Mouse (Mus musculus) kidney, embryonic 14.5 days (tissue): ENCODE data around the gene Tas1r3. TPM values are rescaled to one million over a fixed set of nuclear protein-coding genes. Genes with fewer than 3 reads are reported as not detected.
A peak's percentile ranks its signal among the peaks of the same experiment; 100 is the strongest.

ENCODE experiments used
- ATAC-seq: fragments of 200-750 bp; cut with Nextera tagmentation; 2 replicates; pipeline ENCODE4 v1.8.0; 2017; ENCODE audit warnings: moderate number of reproducible peaks, mild to moderate bottlenecking, moderate TSS enrichment, moderate library complexity; ENCODE audit not compliant: low FRiP score, low TSS enrichment
- H3K27ac ChIP-seq: fragments of 300-500 bp; sonication (generic); 2 replicates; pipeline ENCODE4 v1.5.1; 2014; ENCODE audit warnings: low read depth, mild to moderate bottlenecking, low read length, moderate library complexity, mixed read lengths
- H3K27me3 ChIP-seq: fragments of 300-500 bp; sonication (generic); 2 replicates; pipeline ENCODE4 v1.6.1; 2014; ENCODE audit warnings: mild to moderate bottlenecking, low read length; ENCODE audit not compliant: control insufficient read depth, insufficient read depth
- H3K36me3 ChIP-seq: fragments of 300-500 bp; sonication (generic); 2 replicates; pipeline ENCODE4 v1.6.1; 2014; ENCODE audit warnings: low read length, mixed read lengths; ENCODE audit not compliant: control insufficient read depth, insufficient read depth
- H3K4me1 ChIP-seq: fragments of 300-500 bp; sonication (generic); 2 replicates; pipeline ENCODE4 v1.6.1; 2014; ENCODE audit warnings: low read length, mixed read lengths; ENCODE audit not compliant: control insufficient read depth, insufficient read depth
- H3K4me2 ChIP-seq: fragments of 300-500 bp; sonication (generic); replicated peaks from 2 replicates; pipeline ENCODE4 v1.6.1; 2014; ENCODE audit warnings: low read depth, mild to moderate bottlenecking, low read length
- H3K4me3 ChIP-seq: fragments of 300-500 bp; sonication (generic); 2 replicates; pipeline ENCODE4 v1.5.1; 2014; ENCODE audit warnings: mild to moderate bottlenecking, low read length
- H3K9ac ChIP-seq: fragments of 300-500 bp; sonication (generic); 2 replicates; pipeline ENCODE4 v1.6.1; 2014; ENCODE audit warnings: low read depth, mild to moderate bottlenecking, low read length, moderate library complexity
- H3K9me3 ChIP-seq: fragments of 300-500 bp; sonication (generic); 2 replicates; pipeline ENCODE4 v1.6.1; 2016; ENCODE audit warnings: low read length; ENCODE audit not compliant: control insufficient read depth
- WGBS: fragments of 180-500 bp; shearing (Covaris S2); extraction: QIAGEN DNeasy Blood & Tissue Kit; methylation state at CpG from one replicate; pipeline ENCODE4 v1.1.7; 2014; 5-methylcytosine and 5-hydroxymethylcytosine counted together
- polyA plus RNA-seq: library from polyadenylated mRNA; unstranded; fragments of >200 nt; fragmentation: Nextera tagmentation; extraction: Ambion mirVana; gene quantifications from 2 replicates; pipeline ENCODE4 v1.2.1, GENCODE M21; 2014

Tas1r3 gene
- polyA plus RNA-seq, 1 experiment from 2014 or later: 0.38 TPM

GRCm38 (mm10) chr4:155899355-155899754 is 36.2 kb upstream of the Tas1r3 start:
- peaks cover 42% of the 10 kb centered on the region for H3K36me3 ChIP-seq
- 94% methylated on average over 7 of the region's 7 CpGs for WGBS
- H3K9ac ChIP-seq: no peak overlapping the region
- H3K4me2 ChIP-seq: no peak overlapping the region
- H3K4me3 ChIP-seq: no peak overlapping the region
- no peaks in the 10 kb centered on the region for H3K9me3 ChIP-seq
- no peak for ATAC-seq
- no peaks in the 10 kb centered on the region for H3K27me3 ChIP-seq
- peaks cover 8% of the 10 kb centered on the region for H3K4me1 ChIP-seq
- no peak overlapping the region for H3K27ac ChIP-seq

DNA sequence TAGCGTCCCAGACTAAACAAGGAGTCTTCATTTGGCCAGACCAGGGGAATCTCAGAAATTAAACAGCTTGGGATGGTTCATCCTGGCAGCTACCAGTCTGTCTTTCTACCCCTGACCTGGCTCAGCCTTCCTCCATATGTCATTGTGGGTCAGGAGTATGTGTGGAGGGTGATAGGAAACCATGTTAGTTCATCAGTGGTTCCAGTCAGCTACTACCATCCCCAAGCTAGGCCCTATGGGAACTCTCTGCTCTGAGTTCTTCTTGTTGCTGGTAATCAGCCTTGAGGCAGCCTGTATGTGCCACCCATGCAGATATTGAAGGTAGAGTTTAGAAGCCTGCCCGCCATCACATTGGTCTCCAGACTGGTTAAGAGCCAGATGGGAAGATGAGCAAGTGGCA is 35.2 kb upstream of the Tas1r3 start:
- Histone ChIP-seq H3K9me3 (no peaks in the 10 kb centered on the region), H3K4me2 (no peak overlapping the region), H3K4me3 (no peak overlapping the region), H3K27ac (no peak overlapping the region), H3K27me3 (no peaks in the 10 kb centered on the region), H3K36me3 (peaks cover 33% of the 10 kb centered on the region), H3K4me1 (peaks cover 17% of the 10 kb centered on the region), H3K9ac (no peak overlapping the region)
- WGBS: 96% methylated on average over 2 of the region's 2 CpGs
- no peak for ATAC-seq

DNA sequence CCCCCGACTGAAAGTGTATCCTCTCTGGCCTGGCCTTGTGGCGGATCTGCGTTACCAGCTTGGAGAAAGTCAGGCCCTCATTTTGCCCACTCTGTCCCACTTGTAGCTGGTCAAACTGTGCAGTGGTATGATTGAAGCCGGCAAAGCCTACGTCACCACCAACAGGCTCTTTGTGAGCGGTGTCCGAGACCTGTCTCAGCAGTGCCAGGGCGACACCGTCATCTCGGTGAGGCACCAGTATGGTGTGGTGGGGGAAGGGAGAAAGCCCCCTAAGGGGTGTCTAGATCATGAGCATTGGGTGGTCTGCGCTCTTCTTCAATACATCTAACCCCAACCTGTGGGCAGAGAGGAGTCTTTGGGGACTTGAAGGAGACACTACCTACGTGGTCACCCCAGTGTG is 33.3 kb upstream of the Tas1r3 start:
- no peak for ATAC-seq
- Histone ChIP-seq H3K9ac (no peak overlapping the region; the same call in 1 of the 2 replicates), H3K9me3 (no peaks in the 10 kb centered on the region), H3K4me2 (no peak overlapping the region), H3K4me1 (peaks cover 25% of the 10 kb centered on the region), H3K36me3 (peaks cover 14% of the 10 kb centered on the region), H3K27me3 (no peaks in the 10 kb centered on the region), H3K27ac (no peak overlapping the region), H3K4me3 (no peak overlapping the region)
- WGBS: 98% methylated on average over 12 of the region's 12 CpGs

DNA sequence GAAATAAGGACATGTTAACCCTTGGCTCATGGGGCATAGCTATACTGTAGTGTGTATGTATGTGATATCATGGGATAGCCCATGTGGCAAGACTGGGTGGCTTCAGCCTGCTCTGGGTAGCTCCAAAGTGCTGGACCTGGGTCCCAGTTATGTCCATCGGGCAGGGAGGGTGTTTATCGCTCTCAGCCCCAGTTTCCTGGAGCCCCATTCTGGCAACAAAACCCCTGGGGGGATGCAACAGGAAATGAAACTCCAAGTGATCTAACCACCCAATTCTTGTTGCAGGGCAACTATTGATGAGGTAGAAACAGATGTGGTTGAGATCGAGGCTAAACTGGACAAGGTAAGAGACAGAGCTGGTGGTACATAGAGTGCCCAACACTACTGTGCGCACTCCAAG is 32.7 kb upstream of the Tas1r3 start:
- no peak overlapping the region for H3K4me2 ChIP-seq
- H3K27me3 ChIP-seq: no peaks in the 10 kb centered on the region
- 94% methylated on average over 4 of the region's 4 CpGs for WGBS
- H3K9ac ChIP-seq: no peak overlapping the region
- H3K4me3 ChIP-seq: no peak overlapping the region
- no peaks in the 10 kb centered on the region for H3K9me3 ChIP-seq
- no peak overlapping the region for H3K27ac ChIP-seq
- H3K4me1 ChIP-seq: peaks cover 25% of the 10 kb centered on the region
- ATAC-seq: no peak
- peaks cover 9% of the 10 kb centered on the region; the same call in 1 of the 2 replicates for H3K36me3 ChIP-seq

GRCm38 (mm10) chr4:155895216-155895615 is 32.1 kb upstream of the Tas1r3 start:
- H3K4me3 ChIP-seq: no peak overlapping the region
- no peak overlapping the region for H3K4me2 ChIP-seq
- peaks cover 9% of the 10 kb centered on the region for H3K36me3 ChIP-seq
- no peak overlapping the region for H3K9ac ChIP-seq
- H3K27ac ChIP-seq: no peak overlapping the region
- peaks cover 30% of the 10 kb centered on the region for H3K4me1 ChIP-seq
- H3K9me3 ChIP-seq: no peaks in the 10 kb centered on the region
- 41% methylated on average over 6 of the region's 6 CpGs for WGBS
- no peak for ATAC-seq
- H3K27me3 ChIP-seq: no peaks in the 10 kb centered on the region

GRCm38 (mm10) chr4:155894311-155894881 is 31.2 kb upstream of the Tas1r3 start:
- H3K27me3 ChIP-seq: no peaks in the 10 kb centered on the region
- no peak for ATAC-seq
- H3K36me3 ChIP-seq: peaks cover 10% of the 10 kb centered on the region
- 45% methylated on average over 8 of the region's 8 CpGs for WGBS
- no peak overlapping the region; the same call in 1 of the 2 replicates for H3K9ac ChIP-seq
- peaks cover 30% of the 10 kb centered on the region for H3K4me1 ChIP-seq
- H3K27ac ChIP-seq: no peak overlapping the region
- H3K4me3 ChIP-seq: no peak overlapping the region
- no peaks in the 10 kb centered on the region for H3K9me3 ChIP-seq
- no peak overlapping the region; the same call in 1 of the 2 replicates for H3K4me2 ChIP-seq

- WGBS: 80% methylated on average over 8 of the region's 8 CpGs
- Histone ChIP-seq H3K4me1 (peaks cover 30% of the 10 kb centered on the region), H3K9ac (peak overlapping the region; percentile 79; the same call in 1 of the 2 replicates), H3K9me3 (no peaks in the 10 kb centered on the region), H3K4me3 (peak overlapping the region; percentile 84), H3K27ac (no peak overlapping the region), H3K27me3 (no peaks in the 10 kb centered on the region), H3K36me3 (peaks cover 19% of the 10 kb centered on the region), H3K4me2 (peak overlapping the region; percentile 99)
- no peak for ATAC-seq
These were observed 30.1 kb upstream of the Tas1r3 start for GRCm38 (mm10) chr4:155893212-155893690.

DNA sequence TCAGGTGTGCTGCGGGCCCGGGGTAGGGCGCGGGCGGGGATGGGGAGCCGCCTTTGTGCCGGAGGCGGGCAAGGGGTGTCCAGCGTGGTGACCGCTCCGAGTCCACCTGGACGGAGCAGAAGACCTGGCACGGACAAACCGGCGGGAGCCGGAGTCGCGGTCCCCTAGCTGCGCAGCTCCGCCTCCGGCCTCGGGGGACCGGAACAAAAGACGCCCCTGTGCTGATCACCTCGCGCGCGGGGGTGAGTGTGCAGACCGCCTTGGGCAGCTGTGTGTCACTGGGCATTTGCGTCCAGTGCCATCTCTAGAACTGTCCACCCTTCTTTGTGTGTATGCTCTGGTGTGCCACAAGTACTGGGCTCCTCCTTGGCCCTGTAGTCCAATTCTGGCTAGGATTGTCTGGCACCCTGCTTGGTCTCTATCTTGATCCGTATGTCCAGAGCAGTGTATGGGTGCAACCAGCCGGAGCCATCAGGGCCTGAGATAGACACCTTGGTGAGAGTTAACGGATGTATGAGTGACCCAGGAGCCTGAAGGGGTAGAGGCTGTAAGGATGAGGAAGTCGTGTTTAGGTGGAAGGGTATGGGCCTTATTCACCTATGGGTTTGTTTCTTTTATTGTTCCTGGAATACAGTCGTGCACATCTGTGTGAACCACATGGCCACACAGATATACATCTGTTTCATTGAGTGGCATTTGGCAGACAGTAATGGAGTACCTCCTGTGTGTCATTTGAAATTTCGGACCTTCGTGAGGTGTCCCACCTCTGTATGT is 29.5 kb upstream of the Tas1r3 start:
- Histone ChIP-seq H3K9me3 (no peaks in the 10 kb centered on the region), H3K27me3 (no peaks in the 10 kb centered on the region), H3K4me1 (peaks cover 30% of the 10 kb centered on the region), H3K36me3 (peaks cover 26% of the 10 kb centered on the region), H3K27ac (peak overlapping the region; percentile 96; the same call in 1 of the 2 replicates), H3K4me3 (peak overlapping the region; percentile 84), H3K9ac (peak overlapping the region; percentile 79), H3K4me2 (peak overlapping the region; percentile 99)
- ATAC-seq: peak; percentile 50
- WGBS: 5% methylated on average over 34 of the region's 37 CpGs

DNA sequence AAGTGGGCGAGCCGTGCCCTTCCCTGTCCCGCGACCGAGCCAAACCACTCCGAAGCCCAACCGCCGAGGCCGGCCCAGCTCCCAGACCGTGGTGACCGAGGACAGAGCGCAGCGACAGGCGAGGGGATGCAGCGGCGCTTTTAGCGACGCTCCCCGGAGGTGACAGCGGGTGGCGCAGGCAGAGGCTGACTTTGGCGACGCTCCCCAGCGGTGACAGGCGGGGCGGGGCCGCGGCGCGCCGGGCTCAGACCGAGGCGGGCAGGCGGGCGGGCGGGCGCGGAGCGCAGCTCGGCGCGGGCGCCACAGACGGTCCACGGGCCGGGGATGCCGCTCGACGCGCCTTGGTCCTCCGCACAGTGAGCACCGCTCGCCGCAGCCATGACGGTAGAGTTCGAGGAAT is 28.9 kb upstream of the Tas1r3 start:
- ATAC-seq: peak; percentile 92
- Histone ChIP-seq H3K9me3 (no peaks in the 10 kb centered on the region), H3K4me2 (peak overlapping the region; percentile 99), H3K36me3 (peaks cover 32% of the 10 kb centered on the region), H3K27ac (peak overlapping the region; percentile 96), H3K9ac (peak overlapping the region; percentile 79), H3K4me1 (peaks cover 30% of the 10 kb centered on the region), H3K4me3 (peak overlapping the region; percentile 84), H3K27me3 (no peaks in the 10 kb centered on the region)
- WGBS: 0% methylated on average over 43 of the region's 56 CpGs
